Mouse (Mus musculus): ENCODE results near the gene Nfyc.

DNA sequence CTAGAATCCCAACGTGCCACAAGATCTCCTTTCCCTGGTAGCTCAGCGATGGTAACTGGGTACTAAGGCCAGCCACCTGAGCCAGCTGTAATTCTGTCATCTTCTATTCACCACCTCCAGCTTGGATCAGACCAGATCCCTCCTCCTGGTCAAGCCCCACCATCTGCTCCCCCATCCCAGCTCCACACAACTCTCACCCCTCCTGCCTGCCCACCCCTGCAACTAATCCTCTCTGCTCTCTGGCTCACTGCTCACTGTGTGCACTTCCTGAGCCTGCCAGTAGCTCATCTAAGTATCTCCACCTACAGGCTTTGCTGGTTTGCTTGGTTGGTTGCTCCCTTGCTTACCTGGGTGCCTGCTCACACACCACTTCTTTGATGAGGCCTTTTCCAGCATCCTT lies 109.8 kb downstream of the Nfyc start:
- TF ChIP-seq POLR2A (IDR thresholded peaks at IDR 0.05; ENCODE audit: low read depth, low read length) (no peak), CTCF (IDR thresholded peaks at IDR 0.05; ENCODE audit: extremely low read depth, insufficient read depth, insufficient read length, insufficient replicate concordance) (no peak)
